Mouse (Mus musculus): ENCODE data around the gene Hoxc8. TPM values are rescaled to one million over a fixed set of nuclear protein-coding genes. Genes with fewer than 3 reads are reported as not detected.

Hoxc8 gene
- polyA plus RNA-seq, 1 experiment from 2014 or later: 1.0 TPM

DNA sequence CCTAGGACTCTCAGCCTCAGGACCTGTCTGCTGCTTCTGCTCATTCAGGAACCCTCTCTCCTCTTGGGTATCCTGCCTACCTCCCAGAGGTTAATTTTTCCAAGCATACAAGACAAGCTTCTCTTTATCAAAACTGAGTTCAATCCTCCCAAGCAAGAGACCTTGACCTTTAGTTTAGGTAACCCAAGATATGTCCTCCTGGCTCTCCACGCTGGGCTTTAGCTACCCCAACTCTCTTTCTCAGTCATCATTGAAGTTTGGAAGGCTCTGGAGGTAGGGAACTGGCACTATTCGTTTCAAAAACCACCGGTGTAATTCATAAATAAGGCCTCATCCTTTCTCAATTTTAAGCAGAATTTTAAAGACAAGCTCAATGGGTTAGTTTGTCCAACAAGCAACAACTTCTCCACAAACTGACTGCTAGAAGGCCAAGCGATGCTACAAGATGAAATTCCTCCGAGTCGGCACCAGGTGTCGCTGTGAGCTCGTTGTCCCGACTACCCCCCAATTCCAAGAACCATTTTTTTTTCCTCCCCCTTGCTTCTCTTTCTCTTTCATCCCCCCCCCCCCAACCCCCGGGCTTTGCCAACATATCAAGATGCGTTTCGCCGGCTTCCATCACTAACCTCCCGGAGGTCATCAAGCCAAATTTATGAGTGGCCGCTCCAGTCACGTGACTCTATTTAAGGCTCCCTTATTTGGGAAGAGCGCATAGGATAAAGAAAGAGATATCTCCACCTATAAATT, 23.0 kb downstream of the Hoxc8 start:
- H3K27ac ChIP-seq (ENCODE audit: low read length): peak overlapping the region; percentile 89; the same call in 1 of the 2 replicates
- H3K9me3 ChIP-seq (ENCODE audit: control insufficient read depth, low read depth, low read length): no peaks in the 10 kb centered on the region
- H3K4me1 ChIP-seq (ENCODE audit: control insufficient read depth, insufficient read depth, low read length): peaks cover 6% of the 10 kb centered on the region; the same call in 1 of the 2 replicates
- peaks cover 32% of the 10 kb centered on the region for H3K27me3 ChIP-seq (ENCODE audit: control insufficient read depth, insufficient read depth, low read length)
- H3K9ac ChIP-seq (replicated peaks; ENCODE audit: low read depth, low read length): no peak overlapping the region
- no peaks in the 10 kb centered on the region for H3K36me3 ChIP-seq (ENCODE audit: control insufficient read depth, insufficient read depth, low read length)
- peak overlapping the region; percentile 32 for H3K4me3 ChIP-seq (ENCODE audit: low read depth, low read length)
- 7% methylated on average over 17 of the region's 17 CpGs for WGBS
- ATAC-seq (ENCODE audit: insufficient number of reproducible peaks, insufficient read depth, low FRiP score, low read depth): no peak
- peak overlapping the region; percentile 45 for H3K4me2 ChIP-seq (replicated peaks; ENCODE audit: low read depth, low read length)

GRCm38 (mm10) chr15:103014166-103015008, 24.0 kb downstream of the Hoxc8 start:
- under 1% methylated on average over 56 of the region's 57 CpGs for WGBS
- peak overlapping the region; percentile 45 for H3K4me2 ChIP-seq (replicated peaks; ENCODE audit: low read depth, low read length)
- H3K9me3 ChIP-seq (ENCODE audit: control insufficient read depth, low read depth, low read length): no peaks in the 10 kb centered on the region
- peak overlapping the region; percentile 65 for H3K9ac ChIP-seq (replicated peaks; ENCODE audit: low read depth, low read length)
- peak overlapping the region; percentile 89 for H3K27ac ChIP-seq (ENCODE audit: low read length)
- H3K4me3 ChIP-seq (ENCODE audit: low read depth, low read length): peak overlapping the region; percentile 32
- peaks cover 6% of the 10 kb centered on the region; the same call in 1 of the 2 replicates for H3K4me1 ChIP-seq (ENCODE audit: control insufficient read depth, insufficient read depth, low read length)
- H3K27me3 ChIP-seq (ENCODE audit: control insufficient read depth, insufficient read depth, low read length): peaks cover 23% of the 10 kb centered on the region
- no peaks in the 10 kb centered on the region for H3K36me3 ChIP-seq (ENCODE audit: control insufficient read depth, insufficient read depth, low read length)
- peak; percentile 49 for ATAC-seq (ENCODE audit: insufficient number of reproducible peaks, insufficient read depth, low FRiP score, low read depth)

- WGBS: 2% methylated on average over 28 of the region's 28 CpGs
- H3K9ac ChIP-seq (replicated peaks; ENCODE audit: low read depth, low read length): peak overlapping the region; percentile 65
- peaks cover 6% of the 10 kb centered on the region; the same call in 1 of the 2 replicates for H3K4me1 ChIP-seq (ENCODE audit: control insufficient read depth, insufficient read depth, low read length)
- peak overlapping the region; percentile 89 for H3K27ac ChIP-seq (ENCODE audit: low read length)
- H3K4me2 ChIP-seq (replicated peaks; ENCODE audit: low read depth, low read length): peak overlapping the region; percentile 45
- no peak for ATAC-seq (ENCODE audit: insufficient number of reproducible peaks, insufficient read depth, low FRiP score, low read depth)
- peak overlapping the region; percentile 32 for H3K4me3 ChIP-seq (ENCODE audit: low read depth, low read length)
- H3K27me3 ChIP-seq (ENCODE audit: control insufficient read depth, insufficient read depth, low read length): peaks cover 21% of the 10 kb centered on the region
- H3K36me3 ChIP-seq (ENCODE audit: control insufficient read depth, insufficient read depth, low read length): no peaks in the 10 kb centered on the region
- no peaks in the 10 kb centered on the region for H3K9me3 ChIP-seq (ENCODE audit: control insufficient read depth, low read depth, low read length)
These were observed 24.6 kb downstream of the Hoxc8 start for GRCm38 (mm10) chr15:103015009-103015399.

DNA sequence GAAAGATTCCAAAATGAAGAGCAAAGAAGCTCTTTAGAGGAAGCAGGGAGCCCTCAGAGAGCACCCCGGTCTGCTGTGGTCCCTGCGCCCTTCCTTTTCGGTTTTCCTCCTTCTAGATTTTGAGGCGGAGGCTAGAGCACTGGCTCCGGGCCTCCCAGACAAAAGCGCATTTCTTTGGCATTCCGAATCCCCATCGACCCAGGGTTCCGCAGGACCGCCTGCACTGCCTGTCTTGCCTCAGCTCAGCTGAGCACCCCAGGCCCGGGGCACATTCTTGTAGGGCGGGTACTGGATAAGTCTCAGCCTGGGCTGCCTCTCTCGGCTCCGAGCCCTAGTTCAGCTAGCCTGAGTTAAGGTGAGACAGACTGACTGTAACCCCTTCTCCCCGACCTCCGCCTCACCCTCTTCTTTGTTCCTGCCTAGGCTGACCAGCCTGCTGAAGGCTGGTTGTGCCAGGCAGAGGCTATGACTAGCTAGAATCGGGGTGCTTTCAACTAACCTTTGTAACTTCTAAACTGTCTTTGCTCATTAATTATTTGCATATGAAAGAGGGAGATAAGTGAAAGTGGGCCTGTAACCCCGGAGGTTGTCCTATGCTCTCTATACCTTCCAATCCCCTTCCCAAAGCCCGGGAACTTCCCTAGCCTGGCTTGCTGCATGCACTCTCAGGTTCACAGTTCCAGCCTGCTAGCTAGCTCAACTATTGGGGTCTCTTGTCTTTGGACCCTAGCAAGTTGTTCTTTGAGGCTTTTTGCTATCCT, 25.2 kb downstream of the Hoxc8 start:
- peak overlapping the region; percentile 32 for H3K4me3 ChIP-seq (ENCODE audit: low read depth, low read length)
- H3K4me2 ChIP-seq (replicated peaks; ENCODE audit: low read depth, low read length): peak overlapping the region; percentile 45
- no peaks in the 10 kb centered on the region for H3K36me3 ChIP-seq (ENCODE audit: control insufficient read depth, insufficient read depth, low read length)
- no peaks in the 10 kb centered on the region for H3K9me3 ChIP-seq (ENCODE audit: control insufficient read depth, low read depth, low read length)
- peak overlapping the region; percentile 65 for H3K9ac ChIP-seq (replicated peaks; ENCODE audit: low read depth, low read length)
- H3K27ac ChIP-seq (ENCODE audit: low read length): peak overlapping the region; percentile 89
- ATAC-seq (ENCODE audit: insufficient number of reproducible peaks, insufficient read depth, low FRiP score, low read depth): 0 out of 2 replicates have a peak, but pooled peaks have one; percentile 19
- H3K4me1 ChIP-seq (ENCODE audit: control insufficient read depth, insufficient read depth, low read length): peaks cover 6% of the 10 kb centered on the region; the same call in 1 of the 2 replicates
- WGBS: 14% methylated on average over 19 of the region's 19 CpGs
- H3K27me3 ChIP-seq (ENCODE audit: control insufficient read depth, insufficient read depth, low read length): peaks cover 21% of the 10 kb centered on the region

DNA sequence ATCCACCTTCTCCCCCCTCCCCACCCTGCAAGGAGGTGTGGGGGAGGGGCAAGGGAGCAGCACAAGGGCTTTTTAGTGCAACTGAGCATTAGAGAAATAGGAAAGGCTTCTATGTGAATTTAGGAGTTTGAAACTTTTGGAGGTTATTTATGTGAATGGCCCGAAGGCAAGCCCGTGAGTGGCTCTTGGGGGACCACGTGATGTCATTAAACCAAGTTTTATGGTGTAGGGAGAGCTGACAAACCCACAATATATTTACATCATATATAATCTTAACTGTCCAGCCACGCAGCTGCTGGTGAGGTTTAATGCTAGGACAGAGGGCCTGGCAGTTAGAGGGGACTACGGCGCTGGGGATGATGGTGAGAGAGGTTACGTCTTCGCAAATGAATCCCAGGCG, 28.2 kb downstream of the Hoxc8 start, which contains the start of gene Hoxc4:
Hoxc4 (plus strand) TSS at position 299 of the 400 bp plus-strand sequence.
- Histone ChIP-seq H3K9ac (replicated peaks; ENCODE audit: low read depth, low read length) (no peak within 1 kb of the TSS; the same call in 1 of the 2 replicates), H3K9me3 (ENCODE audit: control insufficient read depth, low read depth, low read length) (no peaks in the 10 kb centered on the region), H3K4me3 (ENCODE audit: low read depth, low read length) (peak within 1 kb of the TSS; percentile 1; the same call in 1 of the 2 replicates), H3K27ac (ENCODE audit: low read length) (peak within 1 kb of the TSS; percentile 66), H3K4me2 (replicated peaks; ENCODE audit: low read depth, low read length) (peak within 1 kb of the TSS; percentile 20; the same call in 1 of the 2 replicates), H3K36me3 (ENCODE audit: control insufficient read depth, insufficient read depth, low read length) (no peaks in the 10 kb centered on the region), H3K4me1 (ENCODE audit: control insufficient read depth, insufficient read depth, low read length) (peaks cover 6% of the 10 kb centered on the region; the same call in 1 of the 2 replicates), H3K27me3 (ENCODE audit: control insufficient read depth, insufficient read depth, low read length) (peaks cover 5% of the 10 kb centered on the region; the same call in 1 of the 2 replicates)
- 28% methylated on average over 9 of the region's 9 CpGs for WGBS
- ATAC-seq (ENCODE audit: insufficient number of reproducible peaks, insufficient read depth, low FRiP score, low read depth): no peak

DNA sequence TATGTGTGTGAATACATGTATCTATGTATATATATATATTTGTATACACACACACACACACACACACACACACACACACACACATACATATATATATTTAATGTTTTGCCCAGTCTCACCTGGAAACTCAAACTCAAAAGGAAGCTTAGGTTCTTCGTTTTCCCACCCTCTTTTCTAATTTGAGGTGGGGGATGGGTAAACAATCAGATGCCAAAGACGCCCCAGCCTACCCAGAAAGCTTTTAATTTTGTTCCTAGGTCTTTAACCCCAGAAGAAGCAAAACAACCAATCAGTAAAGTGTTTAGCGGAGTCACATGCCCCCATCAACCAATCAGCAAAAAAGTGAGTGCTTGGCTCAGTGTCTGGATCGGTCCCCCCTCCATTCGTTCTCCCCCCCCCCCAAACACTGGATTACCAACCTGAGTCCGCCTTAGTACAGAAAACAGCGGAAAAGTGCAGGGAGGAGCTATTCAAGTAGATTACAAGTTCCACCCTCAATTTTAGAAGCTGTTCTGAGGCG, 30.6 kb downstream of the Hoxc8 start:
- H3K4me1 ChIP-seq (ENCODE audit: control insufficient read depth, insufficient read depth, low read length): peaks cover 6% of the 10 kb centered on the region; the same call in 1 of the 2 replicates
- H3K27me3 ChIP-seq (ENCODE audit: control insufficient read depth, insufficient read depth, low read length): peaks cover 5% of the 10 kb centered on the region; the same call in 1 of the 2 replicates

DNA sequence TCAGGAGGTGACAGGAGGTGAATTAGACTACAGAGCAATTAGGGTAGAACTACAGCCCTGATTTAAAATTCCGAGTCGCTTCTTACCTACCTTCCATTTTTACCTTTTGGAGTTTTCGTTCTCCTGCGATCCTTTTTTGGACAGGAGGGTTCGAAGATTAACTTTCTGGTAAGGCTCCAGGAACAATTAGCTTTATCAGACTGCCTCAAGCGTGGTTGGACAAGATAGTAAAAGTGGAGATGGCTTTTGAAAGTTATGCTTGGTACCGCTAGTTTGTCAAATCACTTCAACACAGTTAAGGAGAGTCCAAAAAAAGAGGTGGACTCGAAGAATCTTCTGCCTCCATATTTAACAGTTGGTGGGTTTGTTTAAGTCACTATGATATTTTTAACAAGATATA, 31.1 kb downstream of the Hoxc8 start:
- no peak overlapping the region for H3K4me3 ChIP-seq (ENCODE audit: low read depth, low read length)
- WGBS: 16% methylated on average over 8 of the region's 8 CpGs
- no peak overlapping the region for H3K9ac ChIP-seq (replicated peaks; ENCODE audit: low read depth, low read length)
- H3K4me2 ChIP-seq (replicated peaks; ENCODE audit: low read depth, low read length): peak overlapping the region; percentile 13
- no peak for ATAC-seq (ENCODE audit: insufficient number of reproducible peaks, insufficient read depth, low FRiP score, low read depth)
- no peak overlapping the region for H3K27ac ChIP-seq (ENCODE audit: low read length)
- no peaks in the 10 kb centered on the region for H3K9me3 ChIP-seq (ENCODE audit: control insufficient read depth, low read depth, low read length)
- peaks cover 6% of the 10 kb centered on the region; the same call in 1 of the 2 replicates for H3K4me1 ChIP-seq (ENCODE audit: control insufficient read depth, insufficient read depth, low read length)
- peaks cover 4% of the 10 kb centered on the region; the same call in 1 of the 2 replicates for H3K27me3 ChIP-seq (ENCODE audit: control insufficient read depth, insufficient read depth, low read length)
- H3K36me3 ChIP-seq (ENCODE audit: control insufficient read depth, insufficient read depth, low read length): no peaks in the 10 kb centered on the region

More for the DNA sequence above, 30.6 kb downstream of the Hoxc8 start:
- Histone ChIP-seq H3K36me3 (ENCODE audit: control insufficient read depth, insufficient read depth, low read length) (no peaks in the 10 kb centered on the region), H3K4me2 (replicated peaks; ENCODE audit: low read depth, low read length) (peak overlapping the region; percentile 13), H3K4me3 (ENCODE audit: low read depth, low read length) (no peak overlapping the region), H3K9me3 (ENCODE audit: control insufficient read depth, low read depth, low read length) (no peaks in the 10 kb centered on the region), H3K27ac (ENCODE audit: low read length) (no peak overlapping the region), H3K9ac (replicated peaks; ENCODE audit: low read depth, low read length) (no peak overlapping the region)
- ATAC-seq (ENCODE audit: insufficient number of reproducible peaks, insufficient read depth, low FRiP score, low read depth): no peak
- WGBS: 10% methylated on average over 8 of the region's 8 CpGs
